Mouse (Mus musculus) MEL (cell line): ENCODE results near the gene Asna1.

Source experiments
- CTCF ChIP-seq, 3 experiments: IDR thresholded peaks in 2 of 3; conservative IDR thresholded peaks in 1 of 3; 2 replicates each; pipeline ENCODE4 v1.5.1; 2011 to 2012; ENCODE audit warnings: low read length in 3 of 3, low read depth in 2 of 3, mild to moderate bottlenecking in 2 of 3, improper control_type of control experiment in 1 of 3, inconsistent platforms in 1 of 3, mixed read lengths in 1 of 3, moderate library complexity in 1 of 3; ENCODE audit not compliant: control insufficient read depth in 1 of 3, insufficient read depth in 1 of 3, poor library complexity in 1 of 3, severe bottlenecking in 1 of 3
- MYB ChIP-seq: IDR thresholded peaks from 2 replicates; pipeline ENCODE4 v1.6.1; 2011; ENCODE audit warnings: mild to moderate bottlenecking, low read depth, low read length, improper control_type of control experiment
- POLR2AphosphoS5 ChIP-seq: IDR thresholded peaks from 2 replicates; pipeline ENCODE4 v1.6.1; 2012; ENCODE audit warnings: low read depth, borderline replicate concordance, mild to moderate bottlenecking, inconsistent platforms, low read length, moderate library complexity, mixed read lengths
- SIN3A ChIP-seq: IDR thresholded peaks from 2 replicates; pipeline ENCODE4 v1.6.1; 2012; ENCODE audit warnings: low read length, improper control_type of control experiment, inconsistent platforms
- USF1 ChIP-seq: IDR thresholded peaks from 2 replicates; pipeline ENCODE4 v1.6.1; 2014; ENCODE audit warnings: low read depth, mild to moderate bottlenecking, inconsistent platforms, low read length, improper control_type of control experiment, moderate library complexity
- ZKSCAN1 ChIP-seq: IDR thresholded peaks from 2 replicates; pipeline ENCODE4 v1.6.1; 2012; ENCODE audit warnings: low read depth, mild to moderate bottlenecking, inconsistent platforms, low read length, improper control_type of control experiment, moderate library complexity

DNA sequence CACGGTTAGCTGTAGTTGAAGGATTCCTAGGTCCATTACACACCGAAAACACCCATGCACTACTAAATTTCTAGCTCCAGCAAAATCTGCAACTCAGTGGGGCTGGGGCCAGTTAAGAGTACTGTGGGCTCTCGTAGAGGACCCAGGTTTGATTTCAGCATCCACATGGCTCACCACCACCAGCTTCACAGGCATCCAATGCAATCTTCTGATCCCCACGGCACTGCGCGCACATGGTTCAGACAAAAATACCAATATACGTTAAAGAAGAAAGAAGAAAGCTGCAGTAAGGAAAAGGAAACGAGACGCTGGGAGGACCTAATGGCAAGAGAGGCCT is 11.3 kb upstream of the Asna1 start:
- TF ChIP-seq POLR2AphosphoS5 = no peak
- TF ChIP-seq CTCF (IDR thresholded peaks at IDR 0.05 in 2 of 3, conservative IDR thresholded peaks at IDR 0.05 in 1 of 3; ENCODE audit: control insufficient read depth in 1 of 3, insufficient read depth in 1 of 3, low read depth in 2 of 3, low read length in 3 of 3, poor library complexity in 1 of 3, severe bottlenecking in 1 of 3) = no peak
- TF ChIP-seq USF1 = no peak
- TF ChIP-seq SIN3A = no peak
- no peak for TF ChIP-seq ZKSCAN1
- no peak for TF ChIP-seq MYB
